Mouse (Mus musculus): ENCODE results near the gene Bcl7c.

- TF ChIP-seq MAFK (IDR thresholded peaks at IDR 0.05; ENCODE audit: insufficient read depth, low read depth, low read length) = no peak
- peak; percentile 38; the same call in 1 of the 2 replicates for TF ChIP-seq HCFC1 (IDR thresholded peaks at IDR 0.05; ENCODE audit: borderline replicate concordance, insufficient read depth, low read length)
- TF ChIP-seq ZC3H11A (IDR thresholded peaks at IDR 0.05; ENCODE audit: borderline replicate concordance, low read depth, low read length) = no peak
- TF ChIP-seq CHD2 (IDR thresholded peaks at IDR 0.05; ENCODE audit: low read depth, low read length) = no peak
Measured at GRCm38 (mm10) chr7:127614891-127615843, 93.6 kb downstream of the Bcl7c start, which contains the start of gene Zfp629.
